Mouse (Mus musculus) small intestine, adult 2 months (tissue): Measurements from ENCODE around the gene Tmem51.
"Not testable (repeated sequence)": the region's sequence is repeated elsewhere in the genome, so short reads cannot be mapped to it uniquely, and the experiment has no call there.

Source experiments
- CTCF ChIP-seq: fragments of 200-500 bp; IDR thresholded peaks from 2 replicates; pipeline ENCODE4 v1.5.1; 2012; ENCODE audit warnings: low read depth, mild to moderate bottlenecking, control low read depth, inconsistent platforms, low read length, moderate library complexity, mixed read lengths; ENCODE audit not compliant: insufficient replicate concordance, insufficient read length; ENCODE audit errors: extremely low read depth
- POLR2A ChIP-seq: fragments of 200-500 bp; IDR thresholded peaks from 2 replicates; pipeline ENCODE4 v1.6.1; 2012; ENCODE audit warnings: low read depth, mild to moderate bottlenecking, control low read depth, inconsistent platforms, low read length, moderate library complexity

DNA sequence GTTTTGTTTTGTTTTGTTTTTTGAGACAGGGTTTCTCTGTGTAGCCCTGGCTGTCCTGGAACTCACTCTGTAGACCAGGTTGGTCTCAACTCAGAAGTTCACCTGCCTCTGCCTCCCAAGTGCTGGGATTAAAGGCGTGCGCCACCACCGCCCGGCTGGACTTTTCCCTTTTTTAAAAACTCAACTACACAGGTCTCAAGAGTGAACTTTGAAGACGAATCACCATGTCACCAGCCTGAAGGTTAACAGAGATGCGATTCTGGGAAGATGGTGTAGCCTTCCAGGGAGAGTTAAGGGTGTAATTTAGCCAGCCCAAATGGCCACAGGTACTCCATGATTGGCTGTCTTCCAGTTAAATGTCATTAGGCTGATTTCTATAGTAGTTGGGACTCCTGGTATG is 32.2 kb downstream of the Tmem51 start:
- TF ChIP-seq POLR2A, CTCF: not testable (repeated sequence)
